Mouse (Mus musculus) heart, embryonic 14.5 days (tissue): ENCODE measurements around the gene Ablim2. TPM values are rescaled to one million over a fixed set of nuclear protein-coding genes. Genes with fewer than 3 reads are reported as not detected.

Experiments used
- ATAC-seq: fragments of 200-750 bp; cut with Nextera tagmentation; 2 replicates; pipeline ENCODE4 v1.8.0; 2017; ENCODE audit warnings: low read depth, moderate TSS enrichment; ENCODE audit not compliant: insufficient number of reproducible peaks, insufficient read depth, low FRiP score
- H3K27ac ChIP-seq, 2 experiments: fragments of 200-500 bp in 1 of 2; fragments of 300-500 bp in 1 of 2; sonication (generic) in 1 of 2; replicated peaks in 1 of 2; 2 replicates each; pipeline ENCODE4 v1.5.1; 2012 to 2014; ENCODE audit warnings: low read depth in 2 of 2, low read length in 2 of 2, control low read depth in 1 of 2, mild to moderate bottlenecking in 1 of 2, mixed read lengths in 1 of 2; ENCODE audit not compliant: control insufficient read depth in 1 of 2, insufficient read depth in 1 of 2
- H3K27me3 ChIP-seq: fragments of 300-500 bp; sonication (generic); 2 replicates; pipeline ENCODE4 v1.6.1; 2014; ENCODE audit warnings: mild to moderate bottlenecking, low read length, control low read depth; ENCODE audit not compliant: control insufficient read depth, insufficient read depth
- H3K36me3 ChIP-seq: fragments of 300-500 bp; sonication (generic); 2 replicates; pipeline ENCODE4 v1.6.1; 2014; ENCODE audit warnings: mild to moderate bottlenecking, control low read depth, low read length, mixed read lengths; ENCODE audit not compliant: control insufficient read depth, insufficient read depth
- H3K4me1 ChIP-seq, 2 experiments: fragments of 200-500 bp in 1 of 2; fragments of 300-500 bp in 1 of 2; sonication (generic) in 1 of 2; 2 replicates each; pipeline ENCODE4 v1.6.1; 2012 to 2014; ENCODE audit warnings: low read length in 2 of 2, control low read depth in 1 of 2, mixed read lengths in 1 of 2; ENCODE audit not compliant: control insufficient read depth in 2 of 2, insufficient read depth in 2 of 2
- H3K4me2 ChIP-seq: fragments of 300-500 bp; sonication (generic); 2 replicates; pipeline ENCODE4 v1.6.1; 2014; ENCODE audit warnings: mild to moderate bottlenecking, low read length
- H3K4me3 ChIP-seq, 2 experiments: fragments of 200-500 bp in 1 of 2; fragments of 300-500 bp in 1 of 2; sonication (generic) in 1 of 2; 2 replicates each; pipeline ENCODE4 v1.5.1; 2012 to 2014; ENCODE audit warnings: low read length in 2 of 2, mild to moderate bottlenecking in 2 of 2, control low read depth in 1 of 2, low read depth in 1 of 2, moderate library complexity in 1 of 2; ENCODE audit not compliant: control insufficient read depth in 1 of 2, insufficient read depth in 1 of 2
- H3K9ac ChIP-seq: fragments of 300-500 bp; sonication (generic); 2 replicates; pipeline ENCODE4 v1.6.1; 2014; ENCODE audit warnings: mild to moderate bottlenecking, low read length
- H3K9me3 ChIP-seq: fragments of 300-500 bp; sonication (generic); 2 replicates; pipeline ENCODE4 v1.6.1; 2016; ENCODE audit warnings: low read length, control low read depth; ENCODE audit not compliant: control insufficient read depth
- WGBS: fragments of 180-500 bp; shearing (Covaris S2); extraction: QIAGEN DNeasy Blood & Tissue Kit; methylation state at CpG from one replicate; pipeline ENCODE4 v1.1.7; 2014; 5-methylcytosine and 5-hydroxymethylcytosine counted together
- polyA plus RNA-seq: library from polyadenylated mRNA; unstranded; fragments of >200 nt; fragmentation: Nextera tagmentation; extraction: Ambion mirVana; gene quantifications from 2 replicates; pipeline ENCODE4 v1.2.1, GENCODE M21; 2014

Gene Ablim2
- polyA plus RNA-seq, 1 experiment from 2014 or later: 4.0 TPM

- Histone ChIP-seq H3K4me2 (no peak overlapping the region), H3K9ac (no peak overlapping the region), H3K27me3 (no peaks in the 10 kb centered on the region), H3K27ac (no peak overlapping the region), H3K4me1 (no peaks in the 10 kb centered on the region), H3K9me3 (peaks cover 3% of the 10 kb centered on the region; the same call in 1 of the 2 replicates), H3K36me3 (no peaks in the 10 kb centered on the region), H3K4me3 (no peak overlapping the region)
- no peak for ATAC-seq
- 25% methylated on average over 4 of the region's 4 CpGs for WGBS
These were observed 10.8 kb upstream of the Ablim2 start for GRCm38 (mm10) chr5:35746910-35747309.

- Histone ChIP-seq H3K27me3 (no peaks in the 10 kb centered on the region), H3K27ac (no peak overlapping the region), H3K9ac (no peak overlapping the region), H3K4me1 (no peaks in the 10 kb centered on the region), H3K9me3 (peaks cover 3% of the 10 kb centered on the region; the same call in 1 of the 2 replicates), H3K36me3 (no peaks in the 10 kb centered on the region), H3K4me3 (no peak overlapping the region), H3K4me2 (no peak overlapping the region)
- 45% methylated on average over 3 of the region's 3 CpGs for WGBS
- ATAC-seq: no peak
These were observed 8.3 kb upstream of the Ablim2 start for GRCm38 (mm10) chr5:35749416-35749815.

- Histone ChIP-seq H3K27me3 (no peaks in the 10 kb centered on the region), H3K4me3 (no peak overlapping the region), H3K9ac (no peak overlapping the region), H3K4me2 (no peak overlapping the region), H3K4me1 (no peaks in the 10 kb centered on the region), H3K9me3 (peaks cover 3% of the 10 kb centered on the region; the same call in 1 of the 2 replicates), H3K27ac (no peak overlapping the region), H3K36me3 (no peaks in the 10 kb centered on the region)
- ATAC-seq: no peak
- WGBS: 91% methylated on average over 1 of the region's 1 CpGs
These were observed 7.7 kb upstream of the Ablim2 start for GRCm38 (mm10) chr5:35750026-35750425.

- H3K27ac ChIP-seq: no peak overlapping the region
- H3K9me3 ChIP-seq: peaks cover 3% of the 10 kb centered on the region; the same call in 1 of the 2 replicates
- H3K36me3 ChIP-seq: no peaks in the 10 kb centered on the region
- peaks cover 4% of the 10 kb centered on the region for H3K27me3 ChIP-seq
- H3K4me2 ChIP-seq: no peak overlapping the region
- no peaks in the 10 kb centered on the region for H3K4me1 ChIP-seq
- no peak for ATAC-seq
- H3K9ac ChIP-seq: no peak overlapping the region
- WGBS: 71% methylated on average over 7 of the region's 7 CpGs
- no peak overlapping the region for H3K4me3 ChIP-seq
These were observed 6.7 kb upstream of the Ablim2 start for GRCm38 (mm10) chr5:35751016-35751415.

GRCm38 (mm10) chr5:35755131-35755733 is 2.4 kb upstream of the Ablim2 start:
- H3K4me2 ChIP-seq: no peak overlapping the region
- no peaks in the 10 kb centered on the region for H3K36me3 ChIP-seq
- peaks cover 6 to 10% of the 10 kb centered on the region in 2 experiments; a peak in 3 of 4 replicates for H3K4me1 ChIP-seq
- H3K4me3 ChIP-seq: no peak overlapping the region
- no peak for ATAC-seq
- H3K27ac ChIP-seq: no peak overlapping the region
- H3K9ac ChIP-seq: no peak overlapping the region
- peaks cover 38% of the 10 kb centered on the region for H3K27me3 ChIP-seq
- no peaks in the 10 kb centered on the region for H3K9me3 ChIP-seq
- WGBS: 31% methylated on average over 5 of the region's 5 CpGs

- no peak overlapping the region for H3K27ac ChIP-seq
- ATAC-seq: no peak
- H3K4me3 ChIP-seq: no peak overlapping the region
- H3K4me2 ChIP-seq: no peak overlapping the region
- peaks cover 39% of the 10 kb centered on the region for H3K27me3 ChIP-seq
- H3K4me1 ChIP-seq: peaks cover 6 to 10% of the 10 kb centered on the region in 2 experiments; a peak in 3 of 4 replicates
- 65% methylated on average over 4 of the region's 4 CpGs for WGBS
- H3K9me3 ChIP-seq: no peaks in the 10 kb centered on the region
- no peak overlapping the region for H3K9ac ChIP-seq
- H3K36me3 ChIP-seq: no peaks in the 10 kb centered on the region
These were observed 1.7 kb upstream of the Ablim2 start for GRCm38 (mm10) chr5:35756020-35756419.

GRCm38 (mm10) chr5:35756997-35757638 is 562 bp upstream of the Ablim2 start:
- ATAC-seq: no peak
- H3K9ac ChIP-seq: peak overlapping the region; percentile 39
- 13% methylated on average over 25 of the region's 26 CpGs for WGBS

More at GRCm38 (mm10) chr5:35756997-35757638, 562 bp upstream of the Ablim2 start:
- Histone ChIP-seq H3K4me1 (peaks cover 6 to 10% of the 10 kb centered on the region in 2 experiments; a peak in 3 of 4 replicates), H3K9me3 (no peaks in the 10 kb centered on the region), H3K4me3 (peak overlapping the region; percentile 37 to 73), H3K36me3 (no peaks in the 10 kb centered on the region), H3K27me3 (peaks cover 39% of the 10 kb centered on the region), H3K4me2 (peak overlapping the region; percentile 100), H3K27ac (no peak overlapping the region)
